Mouse (Mus musculus): ENCODE results near the gene Lgals9.

DNA sequence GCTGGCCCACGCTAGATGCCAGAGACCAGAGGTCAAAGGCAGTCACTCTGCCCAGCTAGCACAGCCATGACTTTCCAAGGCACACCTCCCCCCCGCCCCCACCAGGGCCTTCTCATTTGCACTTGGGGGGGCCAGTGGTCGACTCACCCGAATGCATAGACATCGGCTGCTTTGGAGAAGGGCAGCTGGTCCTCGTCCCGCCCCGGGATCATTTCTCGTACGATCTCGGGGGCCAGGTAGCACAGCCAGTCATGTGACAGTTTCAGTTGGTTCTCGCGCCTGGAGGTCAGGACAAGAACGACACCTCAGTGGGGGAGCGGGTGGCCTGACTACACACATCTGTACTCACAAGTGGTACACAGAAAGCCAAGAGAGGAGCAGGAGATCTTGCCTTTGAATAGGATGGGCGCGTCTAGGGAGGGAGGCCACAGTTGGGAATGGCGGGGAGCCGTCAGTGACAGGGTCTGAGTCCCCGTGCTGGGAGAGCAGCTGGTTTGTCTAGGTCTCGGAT, 35.8 kb upstream of the Lgals9 start:
- no peak for TF ChIP-seq POLR2A (IDR thresholded peaks at IDR 0.05; ENCODE audit: low read depth, low read length)
- TF ChIP-seq CTCF (IDR thresholded peaks at IDR 0.05; ENCODE audit: extremely low read depth, insufficient read depth, insufficient read length, insufficient replicate concordance), result no peak
